Mouse (Mus musculus): Measurements from ENCODE around the gene Olfr345. TPM values are rescaled to one million over a fixed set of nuclear protein-coding genes. Genes with fewer than 3 reads are reported as not detected.

Olfr345 gene
- not detected in 2 replicates for polyA plus RNA-seq (2012; ENCODE audit: insufficient read depth, low replicate concordance)

DNA sequence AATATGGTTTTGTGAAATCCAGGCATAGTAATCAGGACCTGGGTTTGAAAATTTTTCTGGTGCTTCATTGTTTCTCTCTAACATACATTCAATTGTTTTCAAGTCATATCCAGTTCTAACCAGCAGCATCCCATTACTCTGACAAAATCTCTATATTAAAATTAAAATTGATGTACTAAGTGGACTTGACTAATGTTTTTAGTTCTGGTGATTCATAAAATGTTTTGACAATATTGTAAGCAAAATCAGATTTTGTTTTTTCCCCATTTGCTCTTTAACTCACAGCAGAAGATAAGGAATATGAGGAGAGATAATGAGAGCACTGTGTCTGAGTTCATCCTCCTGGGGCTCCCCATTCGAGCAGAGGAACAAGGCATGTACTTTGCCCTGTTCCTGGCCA is at the start of gene Olfr345:
Gene Olfr345 (plus strand): TSS at position 301 of the 400 bp plus-strand sequence.
- H3K4me1 ChIP-seq: no peaks in the 10 kb centered on the region
- no peaks in the 10 kb centered on the region for H3K27me3 ChIP-seq (replicated peaks)
- no peak within 1 kb of the TSS for H3K4me3 ChIP-seq (replicated peaks)
- H3K36me3 ChIP-seq (replicated peaks; ENCODE audit: low read length): no peaks in the 10 kb centered on the region
- peaks cover 4% of the 10 kb centered on the region; the same call in 1 of the 2 replicates for H3K9me3 ChIP-seq
- TF ChIP-seq GATA1 (IDR thresholded peaks at IDR 0.05; ENCODE audit: borderline replicate concordance, low read length) (no peak), FLI1 (IDR thresholded peaks at IDR 0.05; ENCODE audit: low read length) (no peak)

DNA sequence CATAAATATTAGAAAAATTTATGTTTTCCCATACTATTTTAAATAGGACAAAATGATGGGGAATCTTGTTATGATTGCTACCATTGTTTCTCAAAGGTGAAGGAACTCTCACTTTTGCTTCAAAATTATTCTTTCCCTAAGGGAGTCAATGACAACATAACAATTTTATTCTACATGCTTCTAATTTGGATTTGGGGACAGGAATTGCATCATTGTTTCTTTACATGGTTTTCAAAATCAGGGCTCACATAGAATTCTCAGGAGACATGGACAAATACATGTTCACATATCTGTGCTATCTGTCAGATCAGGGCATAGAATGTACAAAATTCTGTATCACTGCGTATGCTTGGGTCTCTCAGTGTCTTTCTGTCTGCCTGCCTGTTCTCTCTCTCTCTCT is 45.6 kb downstream of the Olfr345 start, which contains the start of gene Olfr346:
Gene Olfr346 (plus strand): TSS at position 301 of the 400 bp plus-strand sequence.
- Histone ChIP-seq H3K27me3 (replicated peaks) (no peaks in the 10 kb centered on the region), H3K36me3 (replicated peaks; ENCODE audit: low read length) (no peaks in the 10 kb centered on the region), H3K9me3 (no peaks in the 10 kb centered on the region), H3K4me3 (replicated peaks) (no peak within 1 kb of the TSS), H3K4me1 (no peaks in the 10 kb centered on the region)
- no peak for TF ChIP-seq GATA1 (IDR thresholded peaks at IDR 0.05; ENCODE audit: borderline replicate concordance, low read length)
- no peak for TF ChIP-seq FLI1 (IDR thresholded peaks at IDR 0.05; ENCODE audit: low read length)

Other genes starting within 250 kb of the Olfr345 start
- not detected in 2 replicates for gene Olfr339, start 221.1 kb upstream of the Olfr345 start, polyA plus RNA-seq (2012; ENCODE audit: insufficient read depth, low replicate concordance)
- gene Olfr340, start 187.5 kb upstream of the Olfr345 start, polyA plus RNA-seq (2012; ENCODE audit: insufficient read depth, low replicate concordance): not detected in 2 replicates
- gene Olfr341, start 157.6 kb upstream of the Olfr345 start, polyA plus RNA-seq (2012; ENCODE audit: insufficient read depth, low replicate concordance): not detected in 2 replicates
- not detected in 2 replicates for gene Olfr342, start 115.0 kb upstream of the Olfr345 start, polyA plus RNA-seq (2012; ENCODE audit: insufficient read depth, low replicate concordance)
- gene Olfr344, start 73.4 kb upstream of the Olfr345 start, polyA plus RNA-seq (2012; ENCODE audit: insufficient read depth, low replicate concordance): not detected in 2 replicates
- not detected in 2 replicates for gene Olfr346, start 45.7 kb downstream of the Olfr345 start, polyA plus RNA-seq (2012; ENCODE audit: insufficient read depth, low replicate concordance)
- not detected in 2 replicates for gene Olfr347, start 91.9 kb downstream of the Olfr345 start, polyA plus RNA-seq (2012; ENCODE audit: insufficient read depth, low replicate concordance)
- not detected in 2 replicates for gene Olfr348, start 144.2 kb downstream of the Olfr345 start, polyA plus RNA-seq (2012; ENCODE audit: insufficient read depth, low replicate concordance)
- not detected in 2 replicates for gene Olfr50, start 150.5 kb downstream of the Olfr345 start, polyA plus RNA-seq (2012; ENCODE audit: insufficient read depth, low replicate concordance)
- gene Olfr3, start 177.0 kb downstream of the Olfr345 start, polyA plus RNA-seq (2012; ENCODE audit: insufficient read depth, low replicate concordance): not detected in 2 replicates
- gene Olfr350, start 206.3 kb downstream of the Olfr345 start, polyA plus RNA-seq (2012; ENCODE audit: insufficient read depth, low replicate concordance): not detected in 2 replicates
- not detected in 2 replicates for gene Olfr351, start 222.6 kb downstream of the Olfr345 start, polyA plus RNA-seq (2012; ENCODE audit: insufficient read depth, low replicate concordance)
- not detected in 2 replicates for gene Olfr352, start 228.4 kb downstream of the Olfr345 start, polyA plus RNA-seq (2012; ENCODE audit: insufficient read depth, low replicate concordance)